Comparison of ENCODE assay signal across 8 mouse cellular contexts in genomic region chr7:141265739-141266561, GRCm38 (mm10). TPM values are rescaled to one million over a fixed set of nuclear protein-coding genes. Genes with fewer than 3 reads are reported as not detected.
DNase-seq lines count a peak whose midpoint lies in the region; ATAC-seq and TF ChIP-seq lines count a peak whose summit lies in the region.

Irf7 (minus strand) TSS chr7:141266481.

- H3K9ac ChIP-seq in lung, embryonic 14.5 days, result peak within 1 kb of the TSS; percentile 59
- peak within 1 kb of the TSS; percentile 26; the same call in 1 of the 2 replicates for H3K9ac ChIP-seq in neural tube, embryonic 14.5 days (replicated peaks; ENCODE audit: low read depth, low read length)

- no peaks in the 10 kb centered on the region for H3K9me3 ChIP-seq in lung, embryonic 14.5 days (ENCODE audit: low read depth, low read length)
- no peaks in the 10 kb centered on the region for H3K9me3 ChIP-seq in neural tube, embryonic 14.5 days (ENCODE audit: control insufficient read depth, low read length)

- no peaks in the 10 kb centered on the region for H3K4me1 ChIP-seq in cortical plate, adult 2 months (ENCODE audit: control insufficient read depth, insufficient read depth, low read length)
- H3K4me1 ChIP-seq in lung, embryonic 14.5 days (ENCODE audit: insufficient read depth), result no peaks in the 10 kb centered on the region
- no peaks in the 10 kb centered on the region for H3K4me1 ChIP-seq in neural tube, embryonic 14.5 days (ENCODE audit: control insufficient read depth, insufficient read depth, low read length)

- peak within 1 kb of the TSS; percentile 75 for H3K4me2 ChIP-seq in lung, embryonic 14.5 days
- peak within 1 kb of the TSS; percentile 40 for H3K4me2 ChIP-seq in neural tube, embryonic 14.5 days (ENCODE audit: low read depth, low read length)

- no peak within 1 kb of the TSS for H3K27ac ChIP-seq in cortical plate, adult 2 months (ENCODE audit: insufficient read depth, low read length)
- H3K27ac ChIP-seq in lung, embryonic 14.5 days (ENCODE audit: low read depth), result no peak within 1 kb of the TSS
- H3K27ac ChIP-seq in neural tube, embryonic 14.5 days (ENCODE audit: low read depth, low read length), result no peak within 1 kb of the TSS

- 9% methylated on average over 25 of the region's 25 CpGs for WGBS in lung, embryonic 14.5 days
- 15% methylated on average over 25 of the region's 25 CpGs for WGBS in neural tube, embryonic 14.5 days

- peak; percentile 48; the same call in 1 of the 2 replicates for ATAC-seq in frontal cortex, adult (ENCODE audit: low TSS enrichment)
- peak; percentile 63 for ATAC-seq in lung, embryonic 14.5 days (ENCODE audit: insufficient read depth)
- ATAC-seq in neural tube, embryonic 14.5 days (ENCODE audit: low read depth), result peak; percentile 50; the same call in 1 of the 2 replicates

- peaks cover 35% of the 10 kb centered on the region for H3K36me3 ChIP-seq in lung, embryonic 14.5 days (ENCODE audit: insufficient read depth)
- H3K36me3 ChIP-seq in neural tube, embryonic 14.5 days (ENCODE audit: control insufficient read depth, insufficient read depth, low read length), result peaks cover 29% of the 10 kb centered on the region

- H3K27me3 ChIP-seq in lung, embryonic 14.5 days (ENCODE audit: insufficient read depth, low read length), result no peaks in the 10 kb centered on the region
- H3K27me3 ChIP-seq in neural tube, embryonic 14.5 days (ENCODE audit: control insufficient read depth, insufficient read depth, low read length), result no peaks in the 10 kb centered on the region

- TF ChIP-seq POLR2A in cortical plate, adult 2 months (IDR thresholded peaks at IDR 0.05; ENCODE audit: extremely low read depth, insufficient read depth, low read length), result no peak

- TF ChIP-seq CTCF in cortical plate, adult 2 months (IDR thresholded peaks at IDR 0.05; ENCODE audit: extremely low read depth, insufficient read depth, low read length), result no peak
- TF ChIP-seq CTCF in lung, embryonic 14.5 days (IDR thresholded peaks at IDR 0.05; ENCODE audit: low read depth), result no peak

- peak within 1 kb of the TSS; percentile 71 for H3K4me3 ChIP-seq in cortical plate, adult 2 months (ENCODE audit: insufficient read depth, low read length)
- peak within 1 kb of the TSS; percentile 47 for H3K4me3 ChIP-seq in lung, embryonic 14.5 days (ENCODE audit: low read depth, low read length)
- peak within 1 kb of the TSS; percentile 21 for H3K4me3 ChIP-seq in neural tube, embryonic 14.5 days (ENCODE audit: low read depth, low read length)

- DNase-seq in frontal cortex, postnatal 14 days (ENCODE audit: low spot score in 2 of 2), result no peak
- peak; percentile 83 to 86 for DNase-seq in heart, adult 18-20 months
- peak; percentile 68 for DNase-seq in kidney, adult 11 months
- DNase-seq in lung, embryonic 14.5 days, result peak; percentile 60
- peak; percentile 75 to 79 for DNase-seq in thymus, postnatal 36 days

RNA-seq across cellular contexts. Expression of gene Irf7, which starts in this region (rescaled TPM):
- polyA plus RNA-seq in cortical plate, adult 2 months (2012; rRNA removed), result 6.8 and 7.5 TPM in 2 replicates
- 1 to 10 TPM; 2.3 to 3.1 TPM for total RNA-seq in heart, adult 18-20 months (2021)
- polyA plus RNA-seq in lung, embryonic 14.5 days (2014; fragmentation: Nextera tagmentation; extraction: Ambion mirVana), result 1.0 and 1.9 TPM in 2 replicates
- polyA plus RNA-seq in neural tube, embryonic 14.5 days (2014; fragmentation: Nextera tagmentation; extraction: Ambion mirVana), result 0.57 and 0.66 TPM in 2 replicates

Comparison
In these comparisons a context has a peak if more than half of its experiments do, and no peak if none do; other contexts are left out.
1. Peak in ATAC-seq, H3K4me3 ChIP-seq, H3K9ac ChIP-seq and H3K4me2 ChIP-seq in neural tube, embryonic 14.5 days; RNA of the gene not detected or under 1 TPM.
2. DNase-seq: peak in heart, adult 18-20 months (2 of 2), kidney, adult 11 months (single experiment), lung, embryonic 14.5 days (single experiment) and thymus, postnatal 36 days (2 of 2); none in frontal cortex, postnatal 14 days (0 of 2).
3. H3K4me3 ChIP-seq: peak in every context shown above with its lines; median percentile 71 in cortical plate, adult 2 months; 47 in lung, embryonic 14.5 days; 21 in neural tube, embryonic 14.5 days.
4. Peak in every context shown above with its lines, with median percentiles within 50 percentile points of each other: ATAC-seq.